Mouse (Mus musculus): ENCODE results near the gene Akap5.

Akap5 gene

GRCm38 (mm10) chr12:76310633-76311032 lies 14.1 kb upstream of the Akap5 start:
- no peak for DNase-seq (ENCODE audit: low spot score in 2 of 2)

- no peak for DNase-seq (ENCODE audit: low spot score in 2 of 2)
Observed at GRCm38 (mm10) chr12:76311227-76311626, 13.5 kb upstream of the Akap5 start.

GRCm38 (mm10) chr12:76311951-76312350 lies 12.7 kb upstream of the Akap5 start:
- no peak for DNase-seq (ENCODE audit: low spot score in 2 of 2)

GRCm38 (mm10) chr12:76318282-76319212 lies 6.1 kb upstream of the Akap5 start:
- peak; percentile 77 for DNase-seq (ENCODE audit: low spot score in 2 of 2)

GRCm38 (mm10) chr12:76326437-76327220 lies 1.9 kb downstream of the Akap5 start:
- no peak for DNase-seq (ENCODE audit: low spot score in 2 of 2)

GRCm38 (mm10) chr12:76328567-76329354 lies 4.1 kb downstream of the Akap5 start:
- no peak for DNase-seq (ENCODE audit: low spot score in 2 of 2)

- DNase-seq (ENCODE audit: low spot score in 2 of 2), result no peak
Observed at GRCm38 (mm10) chr12:76333688-76334087, 9.0 kb downstream of the Akap5 start.

- DNase-seq (ENCODE audit: low spot score in 2 of 2), result no peak
Observed at GRCm38 (mm10) chr12:76335641-76336040, 10.9 kb downstream of the Akap5 start.

- no peak for DNase-seq (ENCODE audit: low spot score in 2 of 2)
Observed at GRCm38 (mm10) chr12:76336111-76336965, 11.6 kb downstream of the Akap5 start.

- DNase-seq (ENCODE audit: low spot score in 2 of 2), result peak; percentile 35 to 53
Observed at GRCm38 (mm10) chr12:76341080-76341479, 16.4 kb downstream of the Akap5 start.

- peak; percentile 45 to 58 for DNase-seq (ENCODE audit: low spot score in 2 of 2)
Observed at GRCm38 (mm10) chr12:76345759-76346455, 21.2 kb downstream of the Akap5 start.

GRCm38 (mm10) chr12:76349680-76350220 lies 25.1 kb downstream of the Akap5 start:
- DNase-seq (ENCODE audit: low spot score in 2 of 2), result no peak

- no peak for DNase-seq (ENCODE audit: low spot score in 2 of 2)
Observed at GRCm38 (mm10) chr12:76360868-76361267, 36.2 kb downstream of the Akap5 start.

GRCm38 (mm10) chr12:76361405-76362302 lies 37.0 kb downstream of the Akap5 start:
- peak in 1 of 2 experiments; percentile 31 for DNase-seq (ENCODE audit: low spot score in 2 of 2)

- peak in 1 of 2 experiments; percentile 31 for DNase-seq (ENCODE audit: low spot score in 2 of 2)
Observed at GRCm38 (mm10) chr12:76362303-76362676, 37.6 kb downstream of the Akap5 start.

- DNase-seq (ENCODE audit: low spot score in 2 of 2), result no peak
Observed at GRCm38 (mm10) chr12:76366276-76366675, 41.6 kb downstream of the Akap5 start.

GRCm38 (mm10) chr12:76367096-76367995 lies 42.7 kb downstream of the Akap5 start:
- peak in 1 of 2 experiments; percentile 35 for DNase-seq (ENCODE audit: low spot score in 2 of 2)

Data from spleen, postnatal 36 days (tissue).